Mouse (Mus musculus) bone marrow, adult 2 months (tissue): ENCODE data around the gene Fbxl3.

Experiments used
- CTCF ChIP-seq: fragments of 200-500 bp; IDR thresholded peaks from 2 replicates; pipeline ENCODE4 v1.5.1; 2011; ENCODE audit warnings: low read length, control low read depth; ENCODE audit not compliant: control insufficient read depth, insufficient read depth
- POLR2A ChIP-seq: fragments of 200-500 bp; IDR thresholded peaks from 2 replicates; pipeline ENCODE4 v1.6.1; 2011; ENCODE audit warnings: low read depth, mild to moderate bottlenecking, control low read depth, low read length, borderline replicate concordance; ENCODE audit not compliant: control insufficient read depth

GRCm38 (mm10) chr14:103059495-103059894, 39.9 kb downstream of the Fbxl3 start:
- TF ChIP-seq CTCF (no peak), POLR2A (no peak)
